In genomic region chr3:108297603-108298553, GRCm38 (mm10) we compare ENCODE assay signal across 10 mouse cellular contexts. TPM values are rescaled to one million over a fixed set of nuclear protein-coding genes. Genes with fewer than 3 reads are reported as not detected.
DNase-seq lines count a peak whose midpoint lies in the region; ATAC-seq and TF ChIP-seq lines count a peak whose summit lies in the region.
"Had no signal": no experiment of that assay in that cellular context is flagged by ENCODE, and none has a peak within 500 bp of the region (broad histone marks: within the 10 kb centered on the region; RNA-seq: fewer than 3 reads in every experiment).

No protein-coding gene starts in this region.

- H3K4me2 ChIP-seq in heart, embryonic 16.5 days (ENCODE audit: low read depth, low read length) = no peak overlapping the region

- 0 out of 2 replicates have a peak overlapping the region, but pooled peaks have one; percentile 32 for H3K27ac ChIP-seq in heart, embryonic 16.5 days (ENCODE audit: low read length)
- H3K27ac ChIP-seq in bone marrow macrophage, adult 2 months (ENCODE audit: insufficient read depth, low read depth, low read length) = peak overlapping the region; percentile 2
- peak overlapping the region; percentile 5; the same call in 1 of the 2 replicates for H3K27ac ChIP-seq in macrophage

- no peak for DNase-seq in heart, adult 18-20 months
- DNase-seq in thymus, postnatal 14 days = no peak
- no peak for DNase-seq in kidney, postnatal 25 days
- DNase-seq: adrenal gland, adult 2 months; kidney, adult 18-20 months; layer of hippocampus, postnatal 36 days had no signal

- no peak overlapping the region for H3K9ac ChIP-seq in heart, embryonic 16.5 days (ENCODE audit: low read length)

- H3K9me3 ChIP-seq in heart, embryonic 16.5 days (replicated peaks; ENCODE audit: control insufficient read depth, low read length) = no peaks in the 10 kb centered on the region
- H3K9me3 ChIP-seq in E14TG2a.4 (ENCODE audit: low read length) = no peaks in the 10 kb centered on the region

- H3K36me3 ChIP-seq in heart, embryonic 16.5 days (ENCODE audit: control insufficient read depth, insufficient read depth) = no peaks in the 10 kb centered on the region
- H3K36me3 ChIP-seq in E14TG2a.4 (ENCODE audit: insufficient read depth, low read length) (no peaks in the 10 kb centered on the region), macrophage (ENCODE audit: inconsistent target) (no peaks in the 10 kb centered on the region)

- H3K27me3 ChIP-seq in heart, embryonic 16.5 days (ENCODE audit: control insufficient read depth, insufficient read depth, low read length) = no peaks in the 10 kb centered on the region
- no peaks in the 10 kb centered on the region for H3K27me3 ChIP-seq in E14TG2a.4 (ENCODE audit: insufficient read depth, low read length)

- ATAC-seq in heart, embryonic 16.5 days (replicated peaks; ENCODE audit: extremely low read depth, insufficient read depth, low FRiP score) = no peak

- 47% methylated on average over 7 of the region's 7 CpGs for WGBS in heart, embryonic 16.5 days
- 45% methylated on average over 7 of the region's 7 CpGs for WGBS in macrophage (ENCODE audit: missing documents)

- peaks cover 46% of the 10 kb centered on the region for H3K4me1 ChIP-seq in heart, embryonic 16.5 days (ENCODE audit: control insufficient read depth, insufficient read depth, low read length)
- peaks cover 48% of the 10 kb centered on the region for H3K4me1 ChIP-seq in E14TG2a.4 (replicated peaks; ENCODE audit: low read depth, low read length)
- peaks cover 43% of the 10 kb centered on the region for H3K4me1 ChIP-seq in bone marrow macrophage, adult 2 months (ENCODE audit: control insufficient read depth, insufficient read depth, low read length)

- TF ChIP-seq POLR2A in bone marrow macrophage, adult 2 months (IDR thresholded peaks at IDR 0.05; ENCODE audit: borderline replicate concordance, low read depth, low read length) = no peak

- no peak for TF ChIP-seq CTCF in E14TG2a.4 (conservative IDR thresholded peaks at IDR 0.05; ENCODE audit: low read length)
- no peak for TF ChIP-seq CTCF in bone marrow macrophage, adult 2 months (IDR thresholded peaks at IDR 0.05; ENCODE audit: low read depth, low read length)

- H3K79me2 ChIP-seq in macrophage (ENCODE audit: inconsistent target) = peaks cover 44% of the 10 kb centered on the region; the same call in 1 of the 2 replicates

- no peak overlapping the region for H3K4me3 ChIP-seq in heart, embryonic 16.5 days (ENCODE audit: low read length)
- H3K4me3 ChIP-seq in E14TG2a.4 (replicated peaks; ENCODE audit: low read length) = 0 out of 2 replicates have a peak overlapping the region, but pooled peaks have one; percentile 3
- H3K4me3 ChIP-seq in bone marrow macrophage, adult 2 months (ENCODE audit: insufficient read depth, low read length) = no peak overlapping the region
- H3K4me3 ChIP-seq in macrophage (ENCODE audit: inconsistent target) = no peak overlapping the region

RNA-seq across cellular contexts. Expression of gene Sort1, which starts 14.0 kb away (rescaled TPM):
- polyA plus RNA-seq in heart, embryonic 16.5 days (2015; fragmentation: Nextera tagmentation; extraction: Ambion mirVana) = 5.4 and 10.5 TPM in 2 replicates
- total RNA-seq in heart, adult 18-20 months (2021) = 10 to 100 TPM; 18.1 to 25.7 TPM
- polyA plus RNA-seq in bone marrow macrophage, adult 2 months (2012; ENCODE audit: insufficient read depth, insufficient read length, missing spikeins) = 30.0 and 33.3 TPM in 2 replicates
- 10 to 100 TPM in 9 of 26 experiments, 1 to 10 TPM in 13, under 1 TPM in 4; 0.55 to 26.7 (median 4.7) TPM for total RNA-seq in macrophage (2018; cell fraction: chromatin; rRNA removed)
- total RNA-seq in macrophage (2018; cell fraction: cytosol; rRNA removed) = 10 to 100 TPM in 13 of 26 experiments, 1 to 10 TPM in 13; 2.4 to 62.4 (median 17.2) TPM
- 10 to 100 TPM in 13 of 26 experiments, 1 to 10 TPM in 13; 2.8 to 56.2 (median 9.7) TPM for total RNA-seq in macrophage (2018; cell fraction: nucleus; rRNA removed)
- 26.1 to 55.7 TPM (median 27.5 TPM) in 3 replicates for polyA plus RNA-seq in macrophage (2018)

RNA-seq across cellular contexts. Expression of gene Psma5, which starts 41.2 kb away (rescaled TPM):
- polyA plus RNA-seq in heart, embryonic 16.5 days (2015; fragmentation: Nextera tagmentation; extraction: Ambion mirVana) = 193 and 195 TPM in 2 replicates
- total RNA-seq in heart, adult 18-20 months (2021) = 10 to 100 TPM; 55.0 to 59.5 TPM
- polyA plus RNA-seq in bone marrow macrophage, adult 2 months (2012; ENCODE audit: insufficient read depth, insufficient read length, missing spikeins) = 128 and 156 TPM in 2 replicates
- total RNA-seq in macrophage (2018; cell fraction: chromatin; rRNA removed) = 10 to 100 TPM in 21 of 26 experiments, 1 to 10 TPM in 5; 3.3 to 39.8 (median 21.6) TPM
- total RNA-seq in macrophage (2018; cell fraction: cytosol; rRNA removed) = 100 to 1,000 TPM in 13 of 26 experiments, 10 to 100 TPM in 13; 67.4 to 197 (median 110) TPM
- 10 to 100 TPM; 13.8 to 96.6 (median 42.6) TPM for total RNA-seq in macrophage (2018; cell fraction: nucleus; rRNA removed)
- polyA plus RNA-seq in macrophage (2018) = 106 to 127 TPM (median 113 TPM) in 3 replicates
